Mouse (Mus musculus) limb, embryonic 14.5 days (tissue): ENCODE results near the gene Cirbp. TPM values are rescaled to one million over a fixed set of nuclear protein-coding genes. Genes with fewer than 3 reads are reported as not detected.

Experiments used
- ATAC-seq: fragments of 200-750 bp; cut with Nextera tagmentation; 2 replicates; pipeline ENCODE4 v1.8.0; 2017; ENCODE audit warnings: low read depth, moderate number of reproducible peaks, moderate TSS enrichment; ENCODE audit not compliant: low FRiP score
- DNase-seq: peaks from one replicate; pipeline ENCODE4 v3.0.0-alpha.2; 2015; ENCODE audit warnings: low spot score
- H3K27ac ChIP-seq: fragments of 300-500 bp; sonication (generic); replicated peaks from 2 replicates; pipeline ENCODE4 v1.5.1; 2014; ENCODE audit warnings: low read depth, mild to moderate bottlenecking, low read length, moderate library complexity, mixed read lengths
- H3K27me3 ChIP-seq: fragments of 300-500 bp; sonication (generic); 2 replicates; pipeline ENCODE4 v1.6.1; 2014; ENCODE audit warnings: low read length, mixed read lengths; ENCODE audit not compliant: control insufficient read depth, insufficient read depth
- H3K36me3 ChIP-seq: fragments of 300-500 bp; sonication (generic); 2 replicates; pipeline ENCODE4 v1.6.1; 2014; ENCODE audit warnings: mild to moderate bottlenecking, low read length, moderate library complexity, mixed read lengths; ENCODE audit not compliant: control insufficient read depth, insufficient read depth
- H3K4me1 ChIP-seq: fragments of 300-500 bp; sonication (generic); 2 replicates; pipeline ENCODE4 v1.6.1; 2014; ENCODE audit warnings: antibody characterized with exemption, low read length, mixed read lengths; ENCODE audit not compliant: control insufficient read depth, insufficient read depth
- H3K4me2 ChIP-seq: fragments of 300-500 bp; sonication (generic); replicated peaks from 2 replicates; pipeline ENCODE4 v1.6.1; 2014; ENCODE audit warnings: low read depth, mild to moderate bottlenecking, low read length, moderate library complexity; ENCODE audit not compliant: severe bottlenecking
- H3K4me3 ChIP-seq: fragments of 300-500 bp; sonication (generic); replicated peaks from 2 replicates; pipeline ENCODE4 v1.5.1; 2014; ENCODE audit warnings: low read length
- H3K9ac ChIP-seq: fragments of 300-500 bp; sonication (generic); 2 replicates; pipeline ENCODE4 v1.6.1; 2014; ENCODE audit warnings: mild to moderate bottlenecking, low read depth, low read length, moderate library complexity; ENCODE audit not compliant: severe bottlenecking
- H3K9me3 ChIP-seq: fragments of 300-500 bp; sonication (generic); 2 replicates; pipeline ENCODE4 v1.6.1; 2016; ENCODE audit warnings: low read length; ENCODE audit not compliant: control insufficient read depth
- POLR2A ChIP-seq: fragments of 200-500 bp; IDR thresholded peaks from 2 replicates; pipeline ENCODE4 v1.8.0; 2012; ENCODE audit warnings: inconsistent platforms, mild to moderate bottlenecking, moderate library complexity, borderline replicate concordance; ENCODE audit not compliant: insufficient read depth, insufficient read length; ENCODE audit errors: extremely low read depth
- WGBS: fragments of 180-500 bp; shearing (Covaris S2); extraction: QIAGEN DNeasy Blood & Tissue Kit; methylation state at CpG from one replicate; pipeline ENCODE4 v1.1.7; 2014; 5-methylcytosine and 5-hydroxymethylcytosine counted together
- polyA plus RNA-seq, 2 experiments: library from polyadenylated mRNA; depleted of rRNA in 1 of 2; stranded (reverse) in 1 of 2; unstranded in 1 of 2; fragments of >200 nt; fragmentation: Nextera tagmentation in 1 of 2; extraction: Ambion mirVana in 1 of 2; gene quantifications; 2 replicates each; pipeline versions ENCODE4 v1.2.1 to v1.2.3; 2012 to 2014

Cirbp gene
- polyA plus RNA-seq, 2 experiments, result 101 to 289 TPM

DNA sequence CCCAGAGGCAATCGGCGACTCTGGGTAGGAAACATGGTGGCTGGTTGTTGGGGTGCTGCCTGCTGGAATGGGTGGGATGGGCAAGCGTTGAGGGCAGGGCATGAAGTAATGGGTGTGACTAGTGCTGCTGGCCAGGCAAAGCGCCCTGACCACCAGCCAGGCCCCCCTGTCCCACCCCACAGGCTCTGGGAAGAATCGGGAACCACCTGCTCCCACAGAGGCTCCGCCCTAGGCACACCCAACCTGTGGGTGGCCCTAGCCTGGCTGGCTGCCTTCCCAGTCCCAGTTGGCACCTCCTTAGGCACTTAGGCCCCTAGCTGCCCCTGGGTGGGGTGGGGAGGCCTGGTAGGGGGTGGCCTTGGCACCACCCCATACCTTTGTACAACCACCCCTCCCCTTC is 19.9 kb upstream of the Cirbp start:
- Histone ChIP-seq H3K4me2 (no peak overlapping the region), H3K4me1 (peaks cover 14% of the 10 kb centered on the region; the same call in 1 of the 2 replicates), H3K27ac (no peak overlapping the region), H3K9ac (no peak overlapping the region), H3K9me3 (no peaks in the 10 kb centered on the region), H3K27me3 (no peaks in the 10 kb centered on the region), H3K36me3 (peaks cover 42% of the 10 kb centered on the region), H3K4me3 (no peak overlapping the region)
- WGBS, result 84% methylated on average over 6 of the region's 6 CpGs
- DNase-seq (no peak), ATAC-seq (no peak)
- no peak for TF ChIP-seq POLR2A

DNA sequence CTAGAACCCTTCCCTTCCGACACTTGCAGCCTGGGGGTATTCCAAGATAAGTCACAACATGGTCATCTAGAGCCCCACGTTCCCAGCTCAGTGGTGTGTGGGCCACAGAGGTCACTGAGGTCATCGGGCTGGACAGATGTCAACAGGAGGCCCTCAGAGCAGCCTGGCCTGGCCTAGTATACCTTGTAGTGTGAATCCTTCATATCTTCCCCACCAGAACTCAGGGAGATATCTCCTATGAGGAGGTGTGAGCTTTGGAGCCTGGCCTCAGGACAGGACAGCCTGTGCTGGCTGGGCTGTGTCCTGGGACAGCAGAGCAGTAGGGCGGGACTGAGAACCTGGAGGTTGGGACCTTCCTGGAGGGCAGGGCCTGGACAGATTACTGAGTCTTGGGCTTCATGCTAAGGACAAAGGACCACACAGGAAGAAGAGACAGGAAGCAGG is 19.2 kb upstream of the Cirbp start:
- H3K36me3 ChIP-seq, result peaks cover 49% of the 10 kb centered on the region
- no peak overlapping the region for H3K4me2 ChIP-seq
- H3K9ac ChIP-seq, result no peak overlapping the region
- WGBS, result 70% methylated on average over 4 of the region's 4 CpGs
- no peak overlapping the region for H3K4me3 ChIP-seq
- DNase-seq, result no peak
- TF ChIP-seq POLR2A, result no peak
- H3K27ac ChIP-seq, result no peak overlapping the region
- ATAC-seq, result no peak
- H3K27me3 ChIP-seq, result no peaks in the 10 kb centered on the region
- H3K9me3 ChIP-seq, result no peaks in the 10 kb centered on the region
- H3K4me1 ChIP-seq, result peaks cover 14% of the 10 kb centered on the region; the same call in 1 of the 2 replicates

DNA sequence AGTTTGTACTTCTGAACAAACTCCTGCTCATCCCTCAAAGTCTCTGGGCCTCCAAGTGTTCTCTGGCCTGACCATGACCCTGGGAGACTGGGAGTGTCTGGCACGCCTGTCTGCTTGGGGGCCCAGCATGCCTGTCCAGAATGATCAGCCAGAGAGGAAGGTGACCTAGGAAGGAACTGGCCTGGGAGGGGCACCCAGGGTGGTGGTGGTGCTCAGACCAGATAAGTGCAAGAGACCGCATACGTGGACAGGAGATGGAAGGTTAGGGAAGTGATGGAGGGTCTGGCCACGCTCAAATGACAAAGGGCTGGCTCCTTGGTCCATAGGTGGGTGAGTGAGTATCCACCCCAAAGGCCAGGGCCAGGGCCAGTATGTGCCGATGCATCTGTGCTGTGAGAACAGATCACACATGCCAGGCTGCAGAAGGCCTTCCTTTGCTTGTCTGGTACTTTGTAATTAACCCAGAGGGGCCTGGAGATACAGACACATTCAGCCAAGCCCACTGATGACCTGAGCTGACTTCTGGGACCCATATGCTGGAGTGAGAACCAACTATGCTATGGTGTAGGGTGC is 18.6 kb upstream of the Cirbp start:
- ATAC-seq, result no peak
- Histone ChIP-seq H3K27me3 (no peaks in the 10 kb centered on the region), H3K4me3 (peak overlapping the region; percentile 99), H3K9me3 (no peaks in the 10 kb centered on the region), H3K4me1 (peaks cover 17% of the 10 kb centered on the region; the same call in 1 of the 2 replicates), H3K36me3 (peaks cover 56% of the 10 kb centered on the region), H3K9ac (no peak overlapping the region), H3K4me2 (peak overlapping the region; percentile 61), H3K27ac (peak overlapping the region; percentile 99)
- no peak for TF ChIP-seq POLR2A
- WGBS, result 82% methylated on average over 5 of the region's 5 CpGs
- no peak for DNase-seq

GRCm38 (mm10) chr10:80147719-80148601 is 17.8 kb upstream of the Cirbp start, which contains the start of gene Midn:
Gene Midn, plus strand, starts transcription at chr10:80148272.
- Histone ChIP-seq H3K27me3 (no peaks in the 10 kb centered on the region), H3K36me3 (peaks cover 63% of the 10 kb centered on the region), H3K9me3 (no peaks in the 10 kb centered on the region), H3K9ac (peak within 1 kb of the TSS; percentile 91), H3K27ac (peak within 1 kb of the TSS; percentile 99), H3K4me1 (peaks cover 19% of the 10 kb centered on the region), H3K4me3 (peak within 1 kb of the TSS; percentile 99), H3K4me2 (peak within 1 kb of the TSS; percentile 61)
- peak; percentile 80 for DNase-seq
- WGBS, result 3% methylated on average over 25 of the region's 42 CpGs
- peak; percentile 53 for ATAC-seq
- peak; percentile 75; the same call in 1 of the 2 replicates for TF ChIP-seq POLR2A

GRCm38 (mm10) chr10:80148610-80149290 is 17.0 kb upstream of the Cirbp start:
- Histone ChIP-seq H3K4me1 (peaks cover 24% of the 10 kb centered on the region), H3K27ac (peak overlapping the region; percentile 99), H3K9me3 (no peaks in the 10 kb centered on the region), H3K36me3 (peaks cover 66% of the 10 kb centered on the region), H3K9ac (peak overlapping the region; percentile 91), H3K27me3 (no peaks in the 10 kb centered on the region), H3K4me3 (peak overlapping the region; percentile 99), H3K4me2 (peak overlapping the region; percentile 61)
- peak; percentile 20 for ATAC-seq
- TF ChIP-seq POLR2A, result peak; percentile 13; the same call in 1 of the 2 replicates
- 2% methylated on average over 57 of the region's 57 CpGs for WGBS
- DNase-seq, result peak; percentile 89
